Mouse (Mus musculus) heart, adult 8-10 months (tissue): ENCODE data around the gene Il1r2. TPM values are rescaled to one million over a fixed set of nuclear protein-coding genes. Genes with fewer than 3 reads are reported as not detected.

Experiments
- DNase-seq: peaks from one replicate; pipeline ENCODE4 v3.0.0; 2022; ENCODE audit warnings: low spot score
- total RNA-seq, 4 experiments: library from RNA; stranded (reverse); gene quantifications; 2 replicates each; pipeline ENCODE4 v1.2.4; 2022

The Il1r2 gene
- not detected for total RNA-seq

GRCm38 (mm10) chr1:40073779-40074178 lies at the start of gene Il1r2:
Il1r2 (plus strand) TSS chr1:40074079.
- DNase-seq, result no peak

DNA sequence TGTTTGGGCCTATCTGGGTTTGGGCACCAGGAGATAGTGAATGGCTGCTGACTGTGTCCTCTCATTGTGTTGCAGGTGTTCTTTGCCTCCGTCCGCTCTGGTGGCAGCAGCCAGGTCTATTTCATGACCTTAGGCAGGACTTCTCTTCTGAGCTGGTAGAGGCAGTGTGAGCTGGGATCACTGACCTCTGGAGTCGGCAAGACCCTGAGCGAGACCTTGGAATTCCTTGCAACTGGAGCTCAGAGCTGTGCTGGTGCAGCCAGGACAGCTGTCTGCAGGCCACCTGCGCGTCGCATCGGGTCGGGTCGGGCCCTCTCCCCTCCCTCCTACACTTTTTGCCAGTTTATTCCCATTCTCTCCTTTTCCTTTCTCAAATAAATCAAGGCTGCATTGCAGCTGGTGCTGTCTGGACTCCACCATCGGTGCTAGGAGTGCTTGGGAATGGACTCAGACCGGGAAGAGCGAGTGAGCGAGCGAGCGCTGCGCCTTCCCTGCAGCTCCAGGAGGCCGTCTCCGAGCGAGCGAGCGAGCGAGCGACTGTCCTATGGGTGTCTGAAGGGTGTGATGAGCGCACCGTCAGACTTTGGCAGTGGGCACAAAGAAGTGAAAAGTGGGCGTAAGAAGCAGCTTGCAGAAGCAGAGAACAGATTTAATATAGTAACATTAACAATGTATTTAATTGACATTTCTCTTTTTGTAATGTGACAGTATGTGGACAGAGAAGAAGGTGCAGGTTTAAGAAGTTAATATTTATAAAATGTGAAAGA lies 49.1 kb upstream of the Il1r2 start:
- no peak for DNase-seq

DNA sequence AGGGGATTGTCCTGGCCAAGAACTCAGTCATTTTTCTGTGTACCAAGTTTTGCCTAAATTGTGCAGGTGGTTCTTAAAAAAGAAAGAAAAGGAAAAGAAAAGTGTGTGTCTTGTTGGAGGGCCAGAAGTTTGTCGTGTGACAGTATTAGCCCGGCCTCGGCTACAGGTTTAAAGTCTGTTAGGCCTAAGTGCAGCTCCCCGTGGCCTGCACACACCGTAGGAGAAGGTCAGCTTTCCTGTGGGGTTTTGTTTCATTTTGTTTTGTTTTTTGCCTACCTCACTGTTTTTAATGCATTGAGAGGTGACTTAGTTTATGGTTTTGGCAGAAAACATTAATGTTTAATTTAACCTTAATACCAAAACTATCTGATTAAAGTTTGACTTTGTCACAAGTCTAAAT lies 48.5 kb upstream of the Il1r2 start:
- DNase-seq, result no peak

DNA sequence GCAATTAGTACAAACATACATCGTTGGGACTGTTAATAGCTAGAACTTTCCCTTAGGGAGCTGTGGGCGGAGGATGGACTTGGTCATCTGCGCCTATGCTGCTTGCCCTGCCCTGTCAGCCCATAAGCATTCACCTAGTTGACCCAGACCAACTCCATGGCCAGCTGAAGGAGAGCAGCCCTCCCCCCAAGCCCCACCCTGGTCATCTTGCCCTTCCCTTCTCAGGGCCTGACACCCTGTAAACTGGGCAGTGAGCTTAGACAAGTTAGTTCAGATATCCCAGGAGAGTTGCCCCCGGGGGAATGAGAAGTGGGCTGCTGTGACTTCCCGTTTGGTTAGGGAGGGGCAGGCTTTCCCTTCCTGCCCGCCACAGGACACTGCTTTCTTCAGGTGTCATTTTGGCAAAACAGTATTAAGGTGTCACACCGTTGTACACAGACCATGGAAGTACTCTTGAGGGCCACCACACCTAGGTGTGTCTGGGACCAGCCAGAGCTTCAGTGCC lies 46.7 kb upstream of the Il1r2 start:
- no peak for DNase-seq

- DNase-seq, result no peak
These were observed 45.5 kb upstream of the Il1r2 start for GRCm38 (mm10) chr1:40028207-40028998.

- DNase-seq, result no peak
These were observed 44.3 kb upstream of the Il1r2 start for GRCm38 (mm10) chr1:40029597-40029996.

GRCm38 (mm10) chr1:40030287-40030975 lies 43.4 kb upstream of the Il1r2 start:
- no peak for DNase-seq

DNA sequence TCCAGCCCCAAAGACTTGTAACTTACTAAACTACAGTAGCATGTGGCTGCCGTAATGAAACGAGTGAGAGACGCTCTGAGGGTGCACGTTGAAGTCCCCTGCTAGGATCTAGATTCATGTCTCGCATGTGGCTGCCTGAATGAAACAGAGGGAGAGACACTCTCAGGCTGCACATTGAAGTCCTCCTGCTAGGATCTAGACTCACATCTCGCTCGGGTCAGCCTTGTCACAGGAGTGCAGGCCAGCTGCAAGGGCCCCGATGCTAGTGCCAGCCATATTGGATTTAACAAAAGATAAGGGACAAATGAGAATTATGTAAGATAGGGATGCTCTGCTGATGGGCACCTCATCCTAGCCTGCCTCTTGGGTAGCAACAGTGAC lies 42.9 kb upstream of the Il1r2 start:
- no peak for DNase-seq

GRCm38 (mm10) chr1:40031626-40032025 lies 42.3 kb upstream of the Il1r2 start:
- no peak for DNase-seq

- DNase-seq, result no peak
These were observed 40.6 kb upstream of the Il1r2 start for GRCm38 (mm10) chr1:40033315-40033714.

DNA sequence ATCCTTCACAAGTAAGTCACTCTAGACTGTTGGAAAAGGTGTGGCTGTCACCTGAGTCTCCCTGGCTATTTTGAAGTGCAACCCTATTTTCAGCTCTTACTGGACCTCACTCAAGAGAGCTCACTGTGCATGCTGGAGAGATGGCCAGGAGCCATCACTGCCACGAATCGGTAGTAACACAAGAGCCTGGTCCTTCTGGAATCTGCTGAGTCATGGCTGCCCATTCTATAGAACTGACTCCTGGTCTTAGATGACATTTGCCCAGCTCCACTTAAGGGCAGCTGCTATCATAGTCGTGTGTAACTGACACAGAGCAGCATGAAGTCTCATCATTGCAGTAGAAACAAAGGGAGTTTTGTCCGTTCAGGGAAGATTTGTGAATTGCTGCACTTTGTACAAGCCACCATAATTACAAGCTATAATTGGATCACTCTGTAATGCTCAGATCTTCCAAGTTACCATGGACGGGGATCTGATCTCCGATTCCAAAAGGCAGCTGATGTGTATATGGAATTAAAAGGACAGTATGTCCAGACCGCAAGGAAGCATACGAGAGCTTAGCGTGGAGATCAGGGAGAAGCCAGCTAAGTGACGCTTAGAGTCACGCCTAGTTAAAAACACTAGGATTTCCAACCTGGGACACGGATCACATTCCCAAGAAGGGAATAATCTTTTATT lies 40.0 kb upstream of the Il1r2 start:
- DNase-seq, result peak; percentile 36

DNA sequence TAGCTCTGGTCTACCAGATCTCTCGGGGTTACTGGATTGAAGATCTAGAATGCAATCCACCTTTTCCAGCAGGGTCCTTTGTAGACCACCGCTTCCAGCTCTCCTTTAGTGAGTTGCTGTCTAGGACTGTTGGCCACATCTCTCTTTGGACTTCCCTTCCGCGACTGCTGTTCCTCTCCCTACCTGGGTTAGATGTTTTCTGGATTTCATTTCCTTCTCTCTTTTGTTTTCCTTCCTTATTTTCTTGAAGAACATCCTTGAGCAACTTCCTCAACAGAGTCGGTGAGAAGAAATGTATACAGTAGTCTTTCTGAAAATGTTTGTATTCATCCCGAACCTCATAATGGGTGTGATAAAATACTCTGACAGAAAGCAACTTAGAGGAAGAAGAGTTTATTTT lies 36.0 kb upstream of the Il1r2 start:
- no peak for DNase-seq

DNA sequence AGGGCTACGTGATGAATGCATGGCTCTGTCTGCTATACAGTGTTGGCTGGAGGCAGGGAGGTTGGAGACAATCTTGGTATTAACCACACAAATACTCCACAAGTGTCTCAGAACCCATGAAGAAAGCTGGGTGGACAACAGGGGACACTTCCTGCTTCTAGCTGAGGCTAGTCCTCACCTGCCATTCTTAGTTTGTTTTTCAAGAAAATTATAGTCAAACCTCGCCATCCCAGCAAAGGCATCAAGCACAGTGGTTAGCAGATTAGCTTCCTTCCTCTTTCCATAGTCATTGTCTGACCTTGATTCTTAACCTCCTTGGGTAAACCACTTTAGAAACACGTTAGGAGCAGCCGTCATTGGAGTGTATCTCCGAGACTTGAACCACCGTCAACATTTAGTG lies 28.2 kb upstream of the Il1r2 start:
- no peak for DNase-seq

DNA sequence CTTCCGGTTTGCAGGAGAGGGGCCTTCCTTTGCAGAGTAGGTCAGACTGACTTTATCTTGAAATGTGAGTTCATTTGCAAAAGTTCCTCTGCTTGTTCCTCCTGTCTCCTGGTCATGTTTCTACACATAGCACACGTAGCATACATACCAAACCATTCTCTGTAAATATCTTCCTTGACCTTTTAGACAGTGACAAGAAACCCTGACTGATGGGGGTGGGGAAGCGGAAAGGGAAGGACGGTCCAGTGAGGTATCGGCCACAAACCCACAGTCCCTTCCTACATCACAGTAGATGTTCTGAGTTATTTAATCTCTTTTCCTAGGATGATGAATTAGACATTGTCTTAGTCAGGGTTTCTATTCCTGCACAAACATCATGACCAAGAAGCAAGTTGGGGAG lies 27.3 kb upstream of the Il1r2 start:
- no peak for DNase-seq

GRCm38 (mm10) chr1:40051157-40051556 lies 22.7 kb upstream of the Il1r2 start:
- DNase-seq, result no peak

GRCm38 (mm10) chr1:40052156-40052555 lies 21.7 kb upstream of the Il1r2 start:
- no peak for DNase-seq

- no peak for DNase-seq
These were observed 20.8 kb upstream of the Il1r2 start for GRCm38 (mm10) chr1:40053071-40053470.

GRCm38 (mm10) chr1:40055051-40055450 lies 18.8 kb upstream of the Il1r2 start:
- DNase-seq, result no peak

- DNase-seq, result no peak
These were observed 17.9 kb upstream of the Il1r2 start for GRCm38 (mm10) chr1:40055963-40056362.

GRCm38 (mm10) chr1:40057351-40057750 lies 16.5 kb upstream of the Il1r2 start:
- DNase-seq, result no peak

DNA sequence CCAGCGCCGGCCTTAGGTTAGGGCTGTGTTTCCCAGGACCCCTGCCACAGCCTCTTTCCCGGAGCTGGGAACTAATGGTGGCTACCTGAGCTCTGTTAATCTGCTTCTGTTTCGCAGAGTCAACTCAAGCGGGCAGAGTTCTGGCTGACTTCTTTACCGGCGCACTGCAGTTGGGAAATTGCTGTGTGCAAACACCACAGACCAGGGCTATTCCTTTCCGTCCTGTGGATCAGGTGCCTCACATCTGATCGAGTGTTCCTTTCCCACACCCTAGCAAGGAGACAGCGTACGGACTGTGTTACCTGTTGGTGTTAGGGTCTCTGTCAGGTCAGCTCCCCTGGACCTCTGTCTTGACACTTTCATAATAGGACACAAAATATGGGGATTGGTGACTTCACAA lies 15.9 kb upstream of the Il1r2 start:
- DNase-seq, result no peak
